Mouse (Mus musculus): ENCODE measurements around the gene Wdr83os. TPM values are rescaled to one million over a fixed set of nuclear protein-coding genes. Genes with fewer than 3 reads are reported as not detected.
"Not testable (repeated sequence)": the region's sequence is repeated elsewhere in the genome, so short reads cannot be mapped to it uniquely, and the experiment has no call there.

Gene Wdr83os
- polyA plus RNA-seq, 1 experiment: 79.1 TPM

GRCm38 (mm10) chr8:85080214-85080531, 367 bp upstream of the Wdr83os start:
- peak overlapping the region; percentile 76 for H3K27ac ChIP-seq (ENCODE audit: insufficient read depth, low read depth, low read length)
- peak overlapping the region; percentile 91 for H3K4me3 ChIP-seq (ENCODE audit: low read depth, low read length)
- H3K27me3 ChIP-seq (ENCODE audit: control insufficient read depth, insufficient read depth, low read length): no peaks in the 10 kb centered on the region
- H3K4me1 ChIP-seq (ENCODE audit: control insufficient read depth, insufficient read depth, insufficient read length, low read length): peaks cover 12% of the 10 kb centered on the region
- WGBS: under 1% methylated on average over 25 of the region's 25 CpGs
- no peak for TF ChIP-seq CTCF (IDR thresholded peaks at IDR 0.05; ENCODE audit: extremely low read depth, insufficient read length, insufficient replicate concordance, low read depth, low read length)
- no peak for TF ChIP-seq POLR2A (IDR thresholded peaks at IDR 0.05; ENCODE audit: low read depth, low read length)
- H3K36me3 ChIP-seq (ENCODE audit: control insufficient read depth, insufficient read depth, low read length): peaks cover 13% of the 10 kb centered on the region

- peak within 1 kb of the TSS; percentile 76 for H3K27ac ChIP-seq (ENCODE audit: insufficient read depth, low read depth, low read length)
- WGBS: 1% methylated on average over 9 of the region's 9 CpGs
- peak within 1 kb of the TSS; percentile 91 for H3K4me3 ChIP-seq (ENCODE audit: low read depth, low read length)
- peaks cover 12% of the 10 kb centered on the region for H3K4me1 ChIP-seq (ENCODE audit: control insufficient read depth, insufficient read depth, insufficient read length, low read length)
- H3K36me3 ChIP-seq (ENCODE audit: control insufficient read depth, insufficient read depth, low read length): peaks cover 9% of the 10 kb centered on the region; the same call in 1 of the 2 replicates
- TF ChIP-seq CTCF (IDR thresholded peaks at IDR 0.05; ENCODE audit: extremely low read depth, insufficient read length, insufficient replicate concordance, low read depth, low read length): no peak
- TF ChIP-seq POLR2A (IDR thresholded peaks at IDR 0.05; ENCODE audit: low read depth, low read length): no peak
- H3K27me3 ChIP-seq (ENCODE audit: control insufficient read depth, insufficient read depth, low read length): no peaks in the 10 kb centered on the region
Observed at GRCm38 (mm10) chr8:85081216-85081555, 646 bp downstream of the Wdr83os start, which contains the start of gene Wdr83. Wdr83 (minus strand) TSS chr8:85081306.

GRCm38 (mm10) chr8:85082169-85082568, 1.6 kb downstream of the Wdr83os start:
- 61% methylated on average over 4 of the region's 4 CpGs for WGBS
- H3K27ac ChIP-seq (ENCODE audit: insufficient read depth, low read depth, low read length); H3K4me3 ChIP-seq (ENCODE audit: low read depth, low read length); H3K27me3 ChIP-seq (ENCODE audit: control insufficient read depth, insufficient read depth, low read length): not testable (repeated sequence)
- H3K36me3 ChIP-seq (ENCODE audit: control insufficient read depth, insufficient read depth, low read length): peaks cover 11% of the 10 kb centered on the region
- H3K4me1 ChIP-seq (ENCODE audit: control insufficient read depth, insufficient read depth, insufficient read length, low read length): peaks cover 12% of the 10 kb centered on the region

GRCm38 (mm10) chr8:85083108-85083813, 2.7 kb downstream of the Wdr83os start, which contains the start of gene Man2b1:
Man2b1 (plus strand) TSS chr8:85083270.
- peak; percentile 92 for TF ChIP-seq POLR2A (IDR thresholded peaks at IDR 0.05; ENCODE audit: low read depth, low read length)
- TF ChIP-seq CTCF (IDR thresholded peaks at IDR 0.05; ENCODE audit: extremely low read depth, insufficient read length, insufficient replicate concordance, low read depth, low read length): peak; percentile 36; the same call in 1 of the 2 replicates
- Histone ChIP-seq H3K4me1 (ENCODE audit: control insufficient read depth, insufficient read depth, insufficient read length, low read length) (peaks cover 12% of the 10 kb centered on the region), H3K36me3 (ENCODE audit: control insufficient read depth, insufficient read depth, low read length) (peaks cover 20% of the 10 kb centered on the region), H3K27ac (ENCODE audit: insufficient read depth, low read depth, low read length) (peak within 1 kb of the TSS; percentile 36; the same call in 1 of the 2 replicates), H3K4me3 (ENCODE audit: low read depth, low read length) (peak within 1 kb of the TSS; percentile 95), H3K27me3 (ENCODE audit: control insufficient read depth, insufficient read depth, low read length) (no peaks in the 10 kb centered on the region)
- under 1% methylated on average over 30 of the region's 30 CpGs for WGBS

GRCm38 (mm10) chr8:85084633-85085032, 4.1 kb downstream of the Wdr83os start:
- H3K36me3 ChIP-seq (ENCODE audit: control insufficient read depth, insufficient read depth, low read length): peaks cover 28% of the 10 kb centered on the region
- H3K4me1 ChIP-seq (ENCODE audit: control insufficient read depth, insufficient read depth, insufficient read length, low read length): peaks cover 12% of the 10 kb centered on the region
- no peaks in the 10 kb centered on the region for H3K27me3 ChIP-seq (ENCODE audit: control insufficient read depth, insufficient read depth, low read length)
- 71% methylated on average over 8 of the region's 8 CpGs for WGBS
- no peak overlapping the region for H3K4me3 ChIP-seq (ENCODE audit: low read depth, low read length)
- 0 out of 2 replicates have a peak overlapping the region, but pooled peaks have one; percentile 3 for H3K27ac ChIP-seq (ENCODE audit: insufficient read depth, low read depth, low read length)
- TF ChIP-seq CTCF (IDR thresholded peaks at IDR 0.05; ENCODE audit: extremely low read depth, insufficient read length, insufficient replicate concordance, low read depth, low read length) (no peak), POLR2A (IDR thresholded peaks at IDR 0.05; ENCODE audit: low read depth, low read length) (no peak)

- TF ChIP-seq CTCF (IDR thresholded peaks at IDR 0.05; ENCODE audit: extremely low read depth, insufficient read length, insufficient replicate concordance, low read depth, low read length): no peak
- TF ChIP-seq POLR2A (IDR thresholded peaks at IDR 0.05; ENCODE audit: low read depth, low read length): no peak
- peaks cover 33% of the 10 kb centered on the region for H3K36me3 ChIP-seq (ENCODE audit: control insufficient read depth, insufficient read depth, low read length)
- no peak overlapping the region for H3K27ac ChIP-seq (ENCODE audit: insufficient read depth, low read depth, low read length)
Observed at GRCm38 (mm10) chr8:85086238-85086637, 5.7 kb downstream of the Wdr83os start.

GRCm38 (mm10) chr8:85088771-85089170, 8.2 kb downstream of the Wdr83os start:
- H3K4me3 ChIP-seq (ENCODE audit: low read depth, low read length): no peak overlapping the region
- WGBS: 78% methylated on average over 2 of the region's 2 CpGs
- peaks cover 3% of the 10 kb centered on the region; the same call in 1 of the 2 replicates for H3K4me1 ChIP-seq (ENCODE audit: control insufficient read depth, insufficient read depth, insufficient read length, low read length)
- H3K27me3 ChIP-seq (ENCODE audit: control insufficient read depth, insufficient read depth, low read length): no peaks in the 10 kb centered on the region
- no peak overlapping the region for H3K27ac ChIP-seq (ENCODE audit: insufficient read depth, low read depth, low read length)
- no peak for TF ChIP-seq POLR2A (IDR thresholded peaks at IDR 0.05; ENCODE audit: low read depth, low read length)
- TF ChIP-seq CTCF (IDR thresholded peaks at IDR 0.05; ENCODE audit: extremely low read depth, insufficient read length, insufficient replicate concordance, low read depth, low read length): no peak
- peaks cover 48% of the 10 kb centered on the region for H3K36me3 ChIP-seq (ENCODE audit: control insufficient read depth, insufficient read depth, low read length)

More at GRCm38 (mm10) chr8:85086238-85086637, 5.7 kb downstream of the Wdr83os start:
- WGBS: 86% methylated on average over 3 of the region's 3 CpGs
- Histone ChIP-seq H3K4me1 (ENCODE audit: control insufficient read depth, insufficient read depth, insufficient read length, low read length) (peaks cover 11% of the 10 kb centered on the region), H3K4me3 (ENCODE audit: low read depth, low read length) (no peak overlapping the region), H3K27me3 (ENCODE audit: control insufficient read depth, insufficient read depth, low read length) (no peaks in the 10 kb centered on the region)

All from small intestine, adult 2 months (tissue).